Mouse (Mus musculus): ENCODE measurements around the gene Map3k5.

DNA sequence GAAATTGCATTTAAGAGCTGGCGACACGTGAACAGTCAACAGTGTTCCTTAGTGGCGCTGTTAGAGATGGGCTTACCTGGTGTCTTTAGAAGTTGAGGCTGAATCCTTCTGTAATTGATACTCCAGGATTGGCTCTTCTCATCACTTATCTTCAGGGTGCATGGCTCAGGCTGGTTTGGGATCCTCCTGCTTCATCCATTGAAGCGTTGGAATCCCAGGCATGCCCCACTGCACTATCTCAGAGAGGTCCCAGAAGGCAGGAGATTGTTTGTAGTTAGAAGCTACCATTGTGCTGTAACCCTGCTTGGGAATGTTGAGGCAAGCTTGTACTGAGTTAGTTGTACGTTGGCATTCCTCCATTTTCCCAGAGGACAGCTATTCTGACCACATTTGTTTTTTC is 13.6 kb downstream of the Map3k5 start:
- TF ChIP-seq POLR2A (IDR thresholded peaks at IDR 0.05; ENCODE audit: control insufficient read depth in 1 of 2, insufficient read depth in 1 of 2, low read depth in 1 of 2, low read length in 2 of 2, poor library complexity in 1 of 2) = no peak
- TF ChIP-seq CTCF (IDR thresholded peaks at IDR 0.05 in 2 of 3, conservative IDR thresholded peaks at IDR 0.05 in 1 of 3; ENCODE audit: control insufficient read depth in 1 of 3, insufficient read depth in 1 of 3, low read depth in 2 of 3, low read length in 3 of 3, poor library complexity in 1 of 3, severe bottlenecking in 1 of 3) = no peak
- TF ChIP-seq UBTF (IDR thresholded peaks at IDR 0.05; ENCODE audit: borderline replicate concordance, insufficient read depth, low read depth, low read length) = no peak
- TF ChIP-seq USF2 (IDR thresholded peaks at IDR 0.05; ENCODE audit: borderline replicate concordance in 1 of 2, insufficient read depth in 1 of 2, low read depth in 1 of 2, low read length in 2 of 2) = no peak
- no peak for TF ChIP-seq ZKSCAN1 (IDR thresholded peaks at IDR 0.05; ENCODE audit: low read depth, low read length)
- no peak for TF ChIP-seq EP300 (IDR thresholded peaks at IDR 0.05; ENCODE audit: low read depth in 1 of 2, low read length in 2 of 2)
- TF ChIP-seq TCF12 (IDR thresholded peaks at IDR 0.05; ENCODE audit: low read depth, low read length) = no peak
- TF ChIP-seq POLR2AphosphoS2 (IDR thresholded peaks at IDR 0.05; ENCODE audit: low read length) = no peak
- no peak for TF ChIP-seq MAX (IDR thresholded peaks at IDR 0.05; ENCODE audit: low read length)
